Mouse (Mus musculus): ENCODE measurements around the gene Acvr1b. TPM values are rescaled to one million over a fixed set of nuclear protein-coding genes. Genes with fewer than 3 reads are reported as not detected.

Gene Acvr1b
- polyA plus RNA-seq, 1 experiment from 2014 or later = 30.0 TPM

DNA sequence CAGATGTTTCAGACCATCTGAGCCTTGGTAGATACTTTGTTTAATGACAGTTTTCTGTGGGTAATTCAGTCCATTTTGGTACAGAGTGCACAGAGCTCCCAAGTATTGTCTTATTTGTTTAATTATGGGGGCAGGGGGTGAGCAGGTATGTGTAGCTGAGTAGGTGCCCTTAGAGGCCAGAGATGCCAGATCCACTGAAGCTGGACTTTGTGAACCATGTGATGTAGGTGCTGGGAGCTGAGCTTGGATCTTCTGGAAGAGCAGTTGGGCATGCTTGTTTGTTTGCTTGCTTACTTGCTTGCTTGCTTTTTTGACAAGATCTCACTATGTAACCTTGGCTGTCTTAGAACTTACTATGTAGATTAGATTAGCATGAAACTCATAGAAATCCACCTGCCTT, 23.1 kb downstream of the Acvr1b start:
- Histone ChIP-seq H3K27me3 (ENCODE audit: control insufficient read depth, insufficient read depth, low read length) (no peaks in the 10 kb centered on the region), H3K36me3 (replicated peaks; ENCODE audit: control insufficient read depth, insufficient read depth) (peaks cover 74% of the 10 kb centered on the region), H3K4me1 (replicated peaks; ENCODE audit: control insufficient read depth, insufficient read depth, low read length) (0 out of 2 replicates have a peak, but pooled peaks cover 2% of the 10 kb centered on the region)

DNA sequence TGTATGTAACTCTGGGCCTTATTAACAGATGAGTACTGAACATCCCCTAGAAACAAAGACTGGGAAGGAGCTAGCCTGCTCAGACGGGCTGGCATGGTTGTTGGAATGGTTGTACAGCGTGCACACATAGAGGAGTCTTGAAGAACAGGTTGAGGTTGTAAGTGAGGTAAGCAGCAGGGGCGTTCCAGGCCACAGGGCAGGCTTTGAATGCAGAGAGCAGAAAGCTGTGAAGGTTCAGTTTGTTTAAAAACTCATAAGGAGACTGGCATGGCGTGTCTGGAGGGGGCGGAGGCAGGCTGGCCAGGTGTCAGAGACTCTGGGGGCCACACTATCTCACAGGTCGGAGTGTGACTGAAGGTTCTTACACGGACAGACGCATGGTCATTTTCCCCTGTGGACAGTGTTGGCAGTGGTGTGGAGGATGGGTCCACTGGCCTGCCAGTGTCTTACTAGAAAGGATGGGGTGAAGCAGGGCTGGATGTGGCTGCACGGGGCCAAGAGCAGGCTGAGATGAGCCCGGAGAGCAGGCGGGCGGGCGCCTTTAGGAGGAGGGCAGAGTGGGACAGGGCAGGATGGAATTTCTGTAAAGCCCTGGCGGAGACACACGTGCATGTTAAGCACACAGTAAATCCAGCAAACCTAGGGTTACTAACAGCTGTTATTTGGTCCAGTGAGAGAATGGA, 23.8 kb downstream of the Acvr1b start:
- Histone ChIP-seq H3K27me3 (ENCODE audit: control insufficient read depth, insufficient read depth, low read length) (no peaks in the 10 kb centered on the region), H3K27ac (no peak overlapping the region), H3K36me3 (replicated peaks; ENCODE audit: control insufficient read depth, insufficient read depth) (peaks cover 81% of the 10 kb centered on the region), H3K9ac (no peak overlapping the region), H3K4me2 (replicated peaks) (no peak overlapping the region), H3K9me3 (ENCODE audit: control insufficient read depth, low read length) (no peaks in the 10 kb centered on the region), H3K4me3 (replicated peaks; ENCODE audit: low read length) (no peak overlapping the region), H3K4me1 (replicated peaks; ENCODE audit: control insufficient read depth, insufficient read depth, low read length) (no peaks in the 10 kb centered on the region)
- ATAC-seq (ENCODE audit: low FRiP score) (no peak), DNase-seq (ENCODE audit: low spot score) (no peak)
- 91% methylated on average over 15 of the region's 15 CpGs for WGBS

More for the DNA sequence above, 23.1 kb downstream of the Acvr1b start:
- ATAC-seq (ENCODE audit: low FRiP score) = no peak
- H3K27ac ChIP-seq = no peak overlapping the region
- no peaks in the 10 kb centered on the region for H3K9me3 ChIP-seq (ENCODE audit: control insufficient read depth, low read length)
- H3K9ac ChIP-seq = no peak overlapping the region
- H3K4me3 ChIP-seq (replicated peaks; ENCODE audit: low read length) = no peak overlapping the region
- H3K4me2 ChIP-seq (replicated peaks) = no peak overlapping the region
- no peak for DNase-seq (ENCODE audit: low spot score)

GRCm38 (mm10) chr15:101198218-101198617, 24.4 kb downstream of the Acvr1b start:
- H3K9me3 ChIP-seq (ENCODE audit: control insufficient read depth, low read length) = no peaks in the 10 kb centered on the region
- DNase-seq (ENCODE audit: low spot score) (peak; percentile 70), ATAC-seq (ENCODE audit: low FRiP score) (peak; percentile 69; the same call in 1 of the 2 replicates)
- H3K4me1 ChIP-seq (replicated peaks; ENCODE audit: control insufficient read depth, insufficient read depth, low read length) = no peaks in the 10 kb centered on the region
- H3K27me3 ChIP-seq (ENCODE audit: control insufficient read depth, insufficient read depth, low read length) = no peaks in the 10 kb centered on the region
- H3K4me2 ChIP-seq (replicated peaks) = no peak overlapping the region
- H3K9ac ChIP-seq = no peak overlapping the region
- no peak overlapping the region for H3K27ac ChIP-seq
- 23% methylated on average over 3 of the region's 3 CpGs for WGBS
- H3K4me3 ChIP-seq (replicated peaks; ENCODE audit: low read length) = no peak overlapping the region
- H3K36me3 ChIP-seq (replicated peaks; ENCODE audit: control insufficient read depth, insufficient read depth) = peaks cover 87% of the 10 kb centered on the region

GRCm38 (mm10) chr15:101198850-101199249, 25.0 kb downstream of the Acvr1b start:
- ATAC-seq (ENCODE audit: low FRiP score) (no peak), DNase-seq (ENCODE audit: low spot score) (no peak)
- Histone ChIP-seq H3K9me3 (ENCODE audit: control insufficient read depth, low read length) (no peaks in the 10 kb centered on the region), H3K27me3 (ENCODE audit: control insufficient read depth, insufficient read depth, low read length) (no peaks in the 10 kb centered on the region), H3K27ac (no peak overlapping the region), H3K4me2 (replicated peaks) (no peak overlapping the region), H3K36me3 (replicated peaks; ENCODE audit: control insufficient read depth, insufficient read depth) (peaks cover 91% of the 10 kb centered on the region), H3K9ac (no peak overlapping the region), H3K4me1 (replicated peaks; ENCODE audit: control insufficient read depth, insufficient read depth, low read length) (no peaks in the 10 kb centered on the region), H3K4me3 (replicated peaks; ENCODE audit: low read length) (no peak overlapping the region)
- WGBS = 85% methylated on average over 14 of the region's 14 CpGs

DNA sequence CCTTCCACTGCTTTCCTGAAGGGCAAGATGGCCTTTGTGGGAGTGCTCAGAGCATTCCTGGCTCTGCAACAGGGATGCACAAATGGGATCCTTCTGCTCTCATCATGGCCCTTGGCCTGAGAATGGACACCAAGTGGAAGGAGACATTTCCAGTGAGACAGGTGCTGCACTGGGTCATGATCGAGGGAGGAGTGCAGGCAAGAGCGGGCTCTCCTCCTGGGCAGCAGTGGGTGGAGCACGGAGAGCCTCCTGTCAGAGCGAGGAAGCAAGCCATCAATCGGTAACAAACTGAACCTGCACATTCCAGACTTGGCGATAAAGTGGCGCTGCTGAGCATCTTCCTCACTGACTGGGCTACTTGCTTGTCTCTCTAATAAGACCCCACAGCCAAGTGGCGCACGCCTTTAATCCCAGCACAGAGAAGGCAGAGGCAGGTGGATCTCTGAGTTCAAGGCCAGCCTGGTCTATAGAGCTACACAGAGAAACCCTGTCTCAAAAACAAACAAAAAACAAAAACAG, 27.0 kb downstream of the Acvr1b start:
- no peaks in the 10 kb centered on the region for H3K27me3 ChIP-seq (ENCODE audit: control insufficient read depth, insufficient read depth, low read length)
- H3K9ac ChIP-seq = no peak overlapping the region
- WGBS = 96% methylated on average over 9 of the region's 9 CpGs
- no peaks in the 10 kb centered on the region for H3K9me3 ChIP-seq (ENCODE audit: control insufficient read depth, low read length)
- DNase-seq (ENCODE audit: low spot score) (no peak), ATAC-seq (ENCODE audit: low FRiP score) (no peak)
- no peak overlapping the region for H3K4me3 ChIP-seq (replicated peaks; ENCODE audit: low read length)
- H3K36me3 ChIP-seq (replicated peaks; ENCODE audit: control insufficient read depth, insufficient read depth) = peaks cover 88% of the 10 kb centered on the region
- H3K27ac ChIP-seq = no peak overlapping the region
- no peak overlapping the region for H3K4me2 ChIP-seq (replicated peaks)
- H3K4me1 ChIP-seq (replicated peaks; ENCODE audit: control insufficient read depth, insufficient read depth, low read length) = no peaks in the 10 kb centered on the region

GRCm38 (mm10) chr15:101201414-101201813, 27.5 kb downstream of the Acvr1b start:
- WGBS = 99% methylated on average over 3 of the region's 3 CpGs
- Histone ChIP-seq H3K9me3 (ENCODE audit: control insufficient read depth, low read length) (no peaks in the 10 kb centered on the region), H3K4me2 (replicated peaks) (no peak overlapping the region), H3K36me3 (replicated peaks; ENCODE audit: control insufficient read depth, insufficient read depth) (peaks cover 88% of the 10 kb centered on the region), H3K4me3 (replicated peaks; ENCODE audit: low read length) (no peak overlapping the region), H3K4me1 (replicated peaks; ENCODE audit: control insufficient read depth, insufficient read depth, low read length) (no peaks in the 10 kb centered on the region), H3K9ac (no peak overlapping the region), H3K27me3 (ENCODE audit: control insufficient read depth, insufficient read depth, low read length) (no peaks in the 10 kb centered on the region), H3K27ac (no peak overlapping the region)
- DNase-seq (ENCODE audit: low spot score) (no peak), ATAC-seq (ENCODE audit: low FRiP score) (no peak)

- Histone ChIP-seq H3K9me3 (ENCODE audit: control insufficient read depth, low read length) (no peaks in the 10 kb centered on the region), H3K4me2 (replicated peaks) (no peak overlapping the region), H3K36me3 (replicated peaks; ENCODE audit: control insufficient read depth, insufficient read depth) (peaks cover 93% of the 10 kb centered on the region), H3K27ac (no peak overlapping the region), H3K4me1 (replicated peaks; ENCODE audit: control insufficient read depth, insufficient read depth, low read length) (no peaks in the 10 kb centered on the region), H3K9ac (no peak overlapping the region), H3K4me3 (replicated peaks; ENCODE audit: low read length) (no peak overlapping the region), H3K27me3 (ENCODE audit: control insufficient read depth, insufficient read depth, low read length) (no peaks in the 10 kb centered on the region)
- DNase-seq (ENCODE audit: low spot score) = no peak
- WGBS = 88% methylated on average over 4 of the region's 4 CpGs
- no peak for ATAC-seq (ENCODE audit: low FRiP score)
These were observed 29.8 kb downstream of the Acvr1b start for GRCm38 (mm10) chr15:101203673-101204072.

GRCm38 (mm10) chr15:101204781-101205180, 30.9 kb downstream of the Acvr1b start:
- 84% methylated on average over 7 of the region's 7 CpGs for WGBS
- Histone ChIP-seq H3K4me2 (replicated peaks) (no peak overlapping the region), H3K4me3 (replicated peaks; ENCODE audit: low read length) (no peak overlapping the region), H3K9me3 (ENCODE audit: control insufficient read depth, low read length) (no peaks in the 10 kb centered on the region), H3K36me3 (replicated peaks; ENCODE audit: control insufficient read depth, insufficient read depth) (peaks cover 95% of the 10 kb centered on the region), H3K27ac (no peak overlapping the region), H3K4me1 (replicated peaks; ENCODE audit: control insufficient read depth, insufficient read depth, low read length) (no peaks in the 10 kb centered on the region), H3K9ac (no peak overlapping the region), H3K27me3 (ENCODE audit: control insufficient read depth, insufficient read depth, low read length) (no peaks in the 10 kb centered on the region)
- DNase-seq (ENCODE audit: low spot score) = no peak
- ATAC-seq (ENCODE audit: low FRiP score) = no peak

- ATAC-seq (ENCODE audit: low FRiP score) (no peak), DNase-seq (ENCODE audit: low spot score) (peak; percentile 56)
- no peaks in the 10 kb centered on the region for H3K9me3 ChIP-seq (ENCODE audit: control insufficient read depth, low read length)
- no peaks in the 10 kb centered on the region for H3K27me3 ChIP-seq (ENCODE audit: control insufficient read depth, insufficient read depth, low read length)
- H3K4me1 ChIP-seq (replicated peaks; ENCODE audit: control insufficient read depth, insufficient read depth, low read length) = no peaks in the 10 kb centered on the region
- H3K36me3 ChIP-seq (replicated peaks; ENCODE audit: control insufficient read depth, insufficient read depth) = peaks cover 84% of the 10 kb centered on the region
- no peak overlapping the region for H3K4me3 ChIP-seq (replicated peaks; ENCODE audit: low read length)
- H3K9ac ChIP-seq = no peak overlapping the region
- no peak overlapping the region for H3K27ac ChIP-seq
- 62% methylated on average over 6 of the region's 6 CpGs for WGBS
- H3K4me2 ChIP-seq (replicated peaks) = no peak overlapping the region
These were observed 36.4 kb downstream of the Acvr1b start for GRCm38 (mm10) chr15:101210228-101210627.
